Mouse (Mus musculus): ENCODE measurements at regions not wholly inside any gene's neighbourhood (a gene's known extent, or its start where the extent isn't known, plus 50 kb on each side); places are given as distances from the start of the nearest gene placed in this dataset.

GRCm38 (mm10) chr1:55807028-55807427 lies 401.3 kb downstream of the Plcl1 start:
- ATAC-seq (replicated peaks; ENCODE audit: low FRiP score, poor library complexity, severe bottlenecking), result no peak

GRCm38 (mm10) chr1:55808724-55809519 lies 403.2 kb downstream of the Plcl1 start:
- no peak for ATAC-seq (replicated peaks; ENCODE audit: low FRiP score, poor library complexity, severe bottlenecking)

- ATAC-seq (replicated peaks; ENCODE audit: low FRiP score, poor library complexity, severe bottlenecking), result no peak
Measured at GRCm38 (mm10) chr1:55812486-55812885, 406.8 kb downstream of the Plcl1 start.

- ATAC-seq (replicated peaks; ENCODE audit: low FRiP score, poor library complexity, severe bottlenecking), result no peak
Measured at GRCm38 (mm10) chr1:55820866-55821500, 415.3 kb downstream of the Plcl1 start.

GRCm38 (mm10) chr1:55822599-55822998 lies 416.9 kb downstream of the Plcl1 start:
- no peak for ATAC-seq (replicated peaks; ENCODE audit: low FRiP score, poor library complexity, severe bottlenecking)

GRCm38 (mm10) chr1:55827191-55827590 lies 421.5 kb downstream of the Plcl1 start:
- ATAC-seq (replicated peaks; ENCODE audit: low FRiP score, poor library complexity, severe bottlenecking), result no peak

- no peak for ATAC-seq (replicated peaks; ENCODE audit: low FRiP score, poor library complexity, severe bottlenecking)
Measured at GRCm38 (mm10) chr1:55835281-55835680, 429.6 kb downstream of the Plcl1 start.

- ATAC-seq (replicated peaks; ENCODE audit: low FRiP score, poor library complexity, severe bottlenecking), result no peak
Measured at GRCm38 (mm10) chr1:55836750-55837149, 431.0 kb downstream of the Plcl1 start.

- no peak for ATAC-seq (replicated peaks; ENCODE audit: low FRiP score, poor library complexity, severe bottlenecking)
Measured at GRCm38 (mm10) chr1:55837366-55837765, 431.6 kb downstream of the Plcl1 start.

- ATAC-seq (replicated peaks; ENCODE audit: low FRiP score, poor library complexity, severe bottlenecking), result no peak
Measured at GRCm38 (mm10) chr1:55838168-55838567, 432.4 kb downstream of the Plcl1 start.

- no peak for ATAC-seq (replicated peaks; ENCODE audit: low FRiP score, poor library complexity, severe bottlenecking)
Measured at GRCm38 (mm10) chr1:55848806-55849205, 443.1 kb downstream of the Plcl1 start.

GRCm38 (mm10) chr1:55852354-55852753 lies 446.6 kb downstream of the Plcl1 start:
- no peak for ATAC-seq (replicated peaks; ENCODE audit: low FRiP score, poor library complexity, severe bottlenecking)

GRCm38 (mm10) chr1:55859113-55859512 lies 453.4 kb downstream of the Plcl1 start:
- no peak for ATAC-seq (replicated peaks; ENCODE audit: low FRiP score, poor library complexity, severe bottlenecking)

- no peak for ATAC-seq (replicated peaks; ENCODE audit: low FRiP score, poor library complexity, severe bottlenecking)
Measured at GRCm38 (mm10) chr1:55863113-55863512, 457.4 kb downstream of the Plcl1 start.

- no peak for ATAC-seq (replicated peaks; ENCODE audit: low FRiP score, poor library complexity, severe bottlenecking)
Measured at GRCm38 (mm10) chr1:55865274-55865673, 459.6 kb downstream of the Plcl1 start.

- ATAC-seq (replicated peaks; ENCODE audit: low FRiP score, poor library complexity, severe bottlenecking), result no peak
Measured at GRCm38 (mm10) chr1:55866677-55867076, 461.0 kb downstream of the Plcl1 start.

GRCm38 (mm10) chr1:55873583-55873982 lies 467.9 kb downstream of the Plcl1 start:
- no peak for ATAC-seq (replicated peaks; ENCODE audit: low FRiP score, poor library complexity, severe bottlenecking)

GRCm38 (mm10) chr1:55874143-55874867 lies 468.6 kb downstream of the Plcl1 start:
- ATAC-seq (replicated peaks; ENCODE audit: low FRiP score, poor library complexity, severe bottlenecking), result 0 out of 2 replicates have a peak, but pooled peaks have one; percentile 42

- ATAC-seq (replicated peaks; ENCODE audit: low FRiP score, poor library complexity, severe bottlenecking), result no peak
Measured at GRCm38 (mm10) chr1:55874868-55875144, 469.1 kb downstream of the Plcl1 start.

GRCm38 (mm10) chr1:55884576-55884975 lies 478.9 kb downstream of the Plcl1 start:
- no peak for ATAC-seq (replicated peaks; ENCODE audit: low FRiP score, poor library complexity, severe bottlenecking)

Measured in erythroid progenitor cell, adult 5-6 weeks (primary cell).